ENCODE assay signal across 8 mouse cellular contexts in the genomic region with DNA sequence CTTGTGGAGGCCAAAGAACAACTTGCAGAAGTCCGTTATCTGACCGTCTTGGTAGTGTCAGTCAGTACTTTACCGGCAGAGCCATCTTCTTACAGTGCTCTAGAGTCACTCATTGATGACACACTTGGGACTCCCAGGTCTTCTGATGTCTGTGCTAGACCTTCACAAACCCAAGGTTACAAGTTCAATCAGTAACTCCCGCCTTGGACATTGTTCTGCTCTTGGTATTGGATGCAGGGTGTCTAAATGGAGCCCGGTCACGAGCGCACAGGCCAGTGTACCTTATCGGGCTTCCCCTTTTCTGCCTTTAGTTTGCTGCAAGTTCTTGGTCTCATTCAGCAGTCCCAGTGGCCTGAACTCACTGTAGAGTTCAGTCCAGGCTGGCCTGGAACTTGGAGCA. TPM values are rescaled to one million over a fixed set of nuclear protein-coding genes. Genes with fewer than 3 reads are reported as not detected.
DNase-seq lines count a peak whose midpoint lies in the region; ATAC-seq and TF ChIP-seq lines count a peak whose summit lies in the region.

No protein-coding gene starts in this region.

- TF ChIP-seq POLR2A in thymus, adult 2 months (IDR thresholded peaks at IDR 0.05; ENCODE audit: control insufficient read depth, extremely low read depth, insufficient read depth, low read length, poor library complexity): no peak

- WGBS in thymus, adult 2 months: 11% methylated on average over 8 of the region's 8 CpGs
- WGBS in embryonic facial prominence, embryonic 15.5 days: 39% methylated on average over 8 of the region's 8 CpGs
- WGBS in intestine, embryonic 15.5 days: 32% methylated on average over 8 of the region's 8 CpGs
- WGBS in midbrain, embryonic 13.5 days: 35% methylated on average over 8 of the region's 8 CpGs

- H3K27ac ChIP-seq in thymus, adult 2 months (ENCODE audit: control insufficient read depth, insufficient read depth, low read length): no peak overlapping the region
- H3K27ac ChIP-seq in embryonic facial prominence, embryonic 15.5 days (replicated peaks): no peak overlapping the region
- H3K27ac ChIP-seq in intestine, embryonic 15.5 days: no peak overlapping the region
- H3K27ac ChIP-seq in midbrain, embryonic 13.5 days: no peak overlapping the region

- no peaks in the 10 kb centered on the region for H3K36me3 ChIP-seq in thymus, adult 2 months (ENCODE audit: control insufficient read depth, insufficient read depth, low read length)
- no peaks in the 10 kb centered on the region for H3K36me3 ChIP-seq in embryonic facial prominence, embryonic 15.5 days
- H3K36me3 ChIP-seq in intestine, embryonic 15.5 days: no peaks in the 10 kb centered on the region
- H3K36me3 ChIP-seq in midbrain, embryonic 13.5 days: 0 out of 2 replicates have a peak, but pooled peaks cover 11% of the 10 kb centered on the region

- H3K9me3 ChIP-seq in embryonic facial prominence, embryonic 15.5 days (replicated peaks): no peaks in the 10 kb centered on the region
- H3K9me3 ChIP-seq in intestine, embryonic 15.5 days: no peaks in the 10 kb centered on the region
- H3K9me3 ChIP-seq in midbrain, embryonic 13.5 days: no peaks in the 10 kb centered on the region

- H3K9ac ChIP-seq in embryonic facial prominence, embryonic 15.5 days: 0 out of 2 replicates have a peak overlapping the region, but pooled peaks have one; percentile 26
- H3K9ac ChIP-seq in intestine, embryonic 15.5 days: peak overlapping the region; percentile 38
- peak overlapping the region; percentile 64 for H3K9ac ChIP-seq in midbrain, embryonic 13.5 days (replicated peaks)

- H3K4me1 ChIP-seq in thymus, adult 2 months (replicated peaks; ENCODE audit: control insufficient read depth, insufficient read depth, low read length): peaks cover 14% of the 10 kb centered on the region
- H3K4me1 ChIP-seq in embryonic facial prominence, embryonic 15.5 days: peaks cover 24% of the 10 kb centered on the region
- H3K4me1 ChIP-seq in intestine, embryonic 15.5 days (replicated peaks): peaks cover 11% of the 10 kb centered on the region; the same call in 1 of the 2 replicates
- H3K4me1 ChIP-seq in midbrain, embryonic 13.5 days (replicated peaks): peaks cover 28% of the 10 kb centered on the region

- no peak for ATAC-seq in embryonic facial prominence, embryonic 15.5 days (ENCODE audit: insufficient number of reproducible peaks, low FRiP score, low TSS enrichment, low read depth)
- peak; percentile 16 for ATAC-seq in intestine, embryonic 15.5 days
- peak; percentile 29 for ATAC-seq in midbrain, embryonic 13.5 days

- H3K4me3 ChIP-seq in thymus, adult 2 months (ENCODE audit: control insufficient read depth, insufficient read depth, low read length): peak overlapping the region; percentile 17; the same call in 1 of the 2 replicates
- peak overlapping the region; percentile 78 for H3K4me3 ChIP-seq in embryonic facial prominence, embryonic 15.5 days (replicated peaks)
- H3K4me3 ChIP-seq in intestine, embryonic 15.5 days (replicated peaks): peak overlapping the region; percentile 78
- H3K4me3 ChIP-seq in midbrain, embryonic 13.5 days (replicated peaks): peak overlapping the region; percentile 81

- DNase-seq in thymus, adult 2 months: no peak
- no peak for DNase-seq in thymus, adult 18-20 months
- DNase-seq in ovary, postnatal 14 days (ENCODE audit: low spot score): no peak
- no peak for DNase-seq in layer of hippocampus, postnatal 14 days (ENCODE audit: low spot score in 2 of 2)
- DNase-seq in layer of hippocampus, postnatal 36 days: no peak

- no peaks in the 10 kb centered on the region for H3K27me3 ChIP-seq in thymus, adult 2 months (ENCODE audit: control insufficient read depth, insufficient read depth, low read length)
- H3K27me3 ChIP-seq in embryonic facial prominence, embryonic 15.5 days: no peaks in the 10 kb centered on the region
- no peaks in the 10 kb centered on the region for H3K27me3 ChIP-seq in intestine, embryonic 15.5 days (replicated peaks)
- H3K27me3 ChIP-seq in midbrain, embryonic 13.5 days: no peaks in the 10 kb centered on the region

- H3K4me2 ChIP-seq in embryonic facial prominence, embryonic 15.5 days (replicated peaks): peak overlapping the region; percentile 80
- peak overlapping the region; percentile 87 for H3K4me2 ChIP-seq in intestine, embryonic 15.5 days (replicated peaks)
- H3K4me2 ChIP-seq in midbrain, embryonic 13.5 days (replicated peaks): peak overlapping the region; percentile 79

- no peak for TF ChIP-seq CTCF in thymus, adult 2 months (IDR thresholded peaks at IDR 0.05; ENCODE audit: borderline replicate concordance, control insufficient read depth, extremely low read depth, insufficient read depth, low read length, poor library complexity)

RNA-seq across cellular contexts. Expression of a gene that starts 0.6 kb away (rescaled TPM):
- polyA plus RNA-seq in thymus, adult 2 months (2012; rRNA removed): 15.7 and 20.0 TPM in 2 replicates
- 2.9 and 3.2 TPM in 2 replicates for polyA plus RNA-seq in embryonic facial prominence, embryonic 15.5 days (2015; fragmentation: Nextera tagmentation; extraction: Ambion mirVana)
- polyA plus RNA-seq in intestine, embryonic 15.5 days (2015; fragmentation: Nextera tagmentation; extraction: Ambion mirVana): 4.9 and 5.0 TPM in 2 replicates
- 2.4 and 3.5 TPM in 2 replicates for polyA plus RNA-seq in midbrain, embryonic 13.5 days (2015; fragmentation: Nextera tagmentation; extraction: Ambion mirVana)
- 10 to 100 TPM; 10.1 to 10.3 TPM for total RNA-seq in layer of hippocampus, postnatal 14 days (2021)
- 10 to 100 TPM; 11.7 to 13.0 TPM for total RNA-seq in layer of hippocampus, postnatal 36 days (2021)

RNA-seq across cellular contexts. Expression of a gene that starts 51.7 kb away (rescaled TPM):
- 25.9 and 33.0 TPM in 2 replicates for polyA plus RNA-seq in thymus, adult 2 months (2012; rRNA removed)
- polyA plus RNA-seq in embryonic facial prominence, embryonic 15.5 days (2015; fragmentation: Nextera tagmentation; extraction: Ambion mirVana): 14.2 and 14.3 TPM in 2 replicates
- 9.7 and 9.9 TPM in 2 replicates for polyA plus RNA-seq in intestine, embryonic 15.5 days (2015; fragmentation: Nextera tagmentation; extraction: Ambion mirVana)
- polyA plus RNA-seq in midbrain, embryonic 13.5 days (2015; fragmentation: Nextera tagmentation; extraction: Ambion mirVana): 12.3 and 13.4 TPM in 2 replicates
- total RNA-seq in layer of hippocampus, postnatal 14 days (2021): 10 to 100 TPM; 24.7 to 24.8 TPM
- total RNA-seq in layer of hippocampus, postnatal 36 days (2021): 10 to 100 TPM; 22.0 to 24.8 TPM

Comparison
In these comparisons a context has a peak if more than half of its experiments do, and no peak if none do; other contexts are left out.
1. H3K4me3 ChIP-seq: peak in every context shown above with its lines; median percentile 81 in midbrain, embryonic 13.5 days; 78 in embryonic facial prominence, embryonic 15.5 days; 78 in intestine, embryonic 15.5 days; 17 in thymus, adult 2 months.